Mouse (Mus musculus) heart, adult 2 months (tissue): ENCODE data around the gene Tldc1. TPM values are rescaled to one million over a fixed set of nuclear protein-coding genes. Genes with fewer than 3 reads are reported as not detected.
A peak's percentile ranks its signal among the peaks of the same experiment; 100 is the strongest.

Source experiments
- DNase-seq, 2 experiments: peaks; one replicate each; pipeline ENCODE4 v3.0.0; 2021
- H3K27ac ChIP-seq: fragments of 200-600 bp; 2 replicates; pipeline ENCODE4 v1.8.1; 2022
- H3K27me3 ChIP-seq: fragments of 200-500 bp; 2 replicates; pipeline ENCODE4 v1.6.1; 2012; ENCODE audit warnings: mild to moderate bottlenecking, low read length, inconsistent platforms, mixed read lengths; ENCODE audit not compliant: control insufficient read depth, insufficient read depth
- H3K36me3 ChIP-seq: fragments of 200-500 bp; 2 replicates; pipeline ENCODE4 v1.6.1; 2012; ENCODE audit warnings: low read length, inconsistent platforms; ENCODE audit not compliant: control insufficient read depth, insufficient read depth
- H3K4me1 ChIP-seq: fragments of 200-500 bp; 2 replicates; pipeline ENCODE4 v1.6.1; 2011; ENCODE audit warnings: low read length; ENCODE audit not compliant: control insufficient read depth, insufficient read depth
- H3K4me3 ChIP-seq: fragments of 200-600 bp; 2 replicates; pipeline ENCODE4 v1.8.1; 2022
- H3K79me2 ChIP-seq: fragments of 200-500 bp; replicated peaks from 2 replicates; pipeline ENCODE4 v1.6.1; 2012; ENCODE audit warnings: mild to moderate bottlenecking, inconsistent platforms, low read length, moderate library complexity, mixed read lengths; ENCODE audit not compliant: control insufficient read depth, insufficient read depth
- H3K9ac ChIP-seq: fragments of 200-500 bp; 2 replicates; pipeline ENCODE4 v1.6.1; 2012; ENCODE audit warnings: low read depth, mild to moderate bottlenecking, control low read depth, inconsistent platforms, low read length, mixed read lengths
- CTCF ChIP-seq: fragments of 200-600 bp; IDR thresholded peaks from 2 replicates; pipeline ENCODE4 v1.8.1; 2022; ENCODE audit warnings: antibody characterized with exemption, mild to moderate bottlenecking, moderate library complexity
- EP300 ChIP-seq: fragments of 200-500 bp; IDR thresholded peaks from 2 replicates; pipeline ENCODE4 v1.6.1; 2011; ENCODE audit warnings: low read depth, low read length, control low read depth; ENCODE audit not compliant: insufficient read depth
- POLR2A ChIP-seq: fragments of 200-500 bp; IDR thresholded peaks from 2 replicates; pipeline ENCODE4 v1.6.1; 2011; ENCODE audit warnings: mild to moderate bottlenecking, low read depth, low read length, control low read depth; ENCODE audit not compliant: insufficient read depth
- whole genome bisulfite sequencing: fragments of 180-500 bp; shearing (Covaris S2); methylation state at CpG from one replicate; pipeline ENCODE4 v1.1.7; 2018; 5-methylcytosine and 5-hydroxymethylcytosine counted together
- intact Hi-C: fragments of 180-260 bp; cut with DNase I; formaldehyde crosslinking; loops from one replicate; pipeline ENCODE4 v1.15.1; 2025
- polyA plus RNA-seq: library from polyadenylated mRNA; depleted of rRNA; stranded (reverse); fragments of >200 nt; gene quantifications from 2 replicates; pipeline ENCODE4 v1.2.3, GENCODE M21; 2012
- total RNA-seq, 2 experiments: library from RNA; stranded (reverse); gene quantifications; 2 replicates each; pipeline ENCODE4 v1.2.3; 2021

Tldc1 gene
- total and polyA plus RNA-seq, 3 experiments: 11.3 to 14.6 (median 11.3) TPM

DNA sequence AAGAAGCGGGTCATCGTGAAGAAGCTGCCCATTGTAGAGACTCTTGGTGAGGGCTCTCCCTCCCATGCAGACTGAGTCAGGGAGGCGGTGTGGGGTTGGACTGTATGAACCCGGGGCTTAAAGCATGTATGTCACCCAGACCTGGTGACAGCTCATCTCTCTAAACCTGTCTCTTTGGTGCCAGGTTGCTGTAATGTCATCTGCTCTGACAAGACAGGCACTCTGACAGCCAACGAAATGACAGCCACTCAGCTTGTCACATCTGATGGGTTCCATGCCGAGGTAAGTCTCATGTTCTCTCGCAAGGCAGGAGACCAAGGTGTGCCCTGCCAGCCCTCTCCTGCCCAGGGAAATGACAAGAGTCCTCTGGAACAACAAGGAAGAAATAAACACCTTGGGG, 35.8 kb downstream of the Tldc1 start:
- intact Hi-C loops: no loop called here
- Histone ChIP-seq H3K4me1 (no peaks in the 10 kb centered on the region), H3K27me3 (no peaks in the 10 kb centered on the region), H3K9ac (no peak overlapping the region), H3K27ac (no peak overlapping the region), H3K79me2 (no peaks in the 10 kb centered on the region), H3K36me3 (no peaks in the 10 kb centered on the region), H3K4me3 (no peak overlapping the region)
- TF ChIP-seq CTCF: no peak
- TF ChIP-seq EP300: peak; percentile 74; the same call in 1 of the 2 replicates
- peak in 1 of 2 experiments; percentile 43 for DNase-seq
- 68% methylated on average over 7 of the region's 7 CpGs for WGBS

DNA sequence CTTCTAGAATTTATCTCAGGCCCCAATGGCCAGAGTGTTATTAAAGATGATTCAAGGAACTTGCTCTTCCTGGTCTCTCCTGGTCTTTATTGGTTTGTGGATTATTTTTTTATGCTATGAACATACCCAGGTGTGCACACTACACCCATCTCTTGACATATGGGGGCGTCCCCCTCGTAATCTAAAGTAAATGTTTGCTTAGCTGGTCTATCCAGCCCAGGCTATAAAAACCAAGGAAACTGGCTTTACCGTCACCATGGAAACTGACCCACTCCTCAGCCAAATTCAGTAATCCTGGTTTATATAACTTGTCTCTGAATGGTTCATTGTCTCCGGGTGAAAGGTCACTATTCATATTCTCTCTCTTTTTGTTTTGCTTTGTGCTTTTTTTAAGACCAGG, 37.6 kb downstream of the Tldc1 start:
- no peaks in the 10 kb centered on the region for H3K79me2 ChIP-seq
- TF ChIP-seq POLR2A (no peak), EP300 (no peak), CTCF (no peak)
- no peaks in the 10 kb centered on the region for H3K36me3 ChIP-seq
- intact Hi-C loops: no loop called here
- no peak for DNase-seq
- H3K4me1 ChIP-seq: no peaks in the 10 kb centered on the region
- H3K27me3 ChIP-seq: no peaks in the 10 kb centered on the region
- no peak overlapping the region for H3K4me3 ChIP-seq
- H3K9ac ChIP-seq: no peak overlapping the region
- 69% methylated on average over 4 of the region's 4 CpGs for WGBS
- no peak overlapping the region for H3K27ac ChIP-seq

DNA sequence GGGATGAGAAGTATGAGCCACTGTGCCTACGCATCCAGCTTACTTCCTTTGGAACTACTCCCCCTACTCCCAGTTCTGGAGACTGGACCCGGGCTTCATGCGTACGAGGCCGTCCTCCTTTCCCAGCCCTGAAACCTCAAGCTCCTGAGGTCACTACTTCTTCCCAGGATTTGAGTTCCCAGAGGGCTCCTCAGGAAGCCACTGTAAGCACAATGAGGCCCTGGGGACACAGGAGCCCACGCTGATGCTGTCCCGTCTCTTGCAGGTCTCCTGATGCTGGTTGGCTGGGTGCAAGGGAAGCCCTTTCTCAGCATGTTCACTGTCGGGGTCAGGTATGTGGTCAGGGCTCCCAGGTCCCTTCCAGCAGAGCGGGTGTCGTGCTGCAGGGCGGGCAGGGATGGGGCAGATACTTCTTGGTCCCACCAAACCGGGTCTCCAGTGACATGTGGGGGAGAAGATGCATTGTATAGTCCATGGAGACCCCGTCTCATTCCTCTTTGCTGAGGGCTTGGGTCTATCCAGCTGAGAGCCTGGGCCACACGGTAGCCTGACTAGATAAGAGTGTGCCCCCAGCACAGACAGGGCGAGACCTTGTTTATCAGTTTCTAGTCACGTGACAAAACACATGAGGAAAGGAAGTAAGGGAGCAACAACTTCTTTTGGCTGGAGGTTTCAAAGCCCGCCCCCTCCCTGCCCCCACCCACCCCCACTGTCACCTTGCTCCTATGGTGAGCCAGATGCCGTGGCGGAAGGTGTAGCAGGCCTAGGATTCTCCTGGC, 39.9 kb downstream of the Tldc1 start:
- WGBS: 68% methylated on average over 19 of the region's 19 CpGs
- TF ChIP-seq POLR2A (no peak), CTCF (no peak), EP300 (no peak)
- intact Hi-C loops: no loop called here
- DNase-seq: no peak
- no peaks in the 10 kb centered on the region for H3K79me2 ChIP-seq
- H3K36me3 ChIP-seq: no peaks in the 10 kb centered on the region
- H3K4me3 ChIP-seq: no peak overlapping the region
- H3K9ac ChIP-seq: no peak overlapping the region
- H3K4me1 ChIP-seq: no peaks in the 10 kb centered on the region
- H3K27ac ChIP-seq: no peak overlapping the region
- no peaks in the 10 kb centered on the region for H3K27me3 ChIP-seq

DNA sequence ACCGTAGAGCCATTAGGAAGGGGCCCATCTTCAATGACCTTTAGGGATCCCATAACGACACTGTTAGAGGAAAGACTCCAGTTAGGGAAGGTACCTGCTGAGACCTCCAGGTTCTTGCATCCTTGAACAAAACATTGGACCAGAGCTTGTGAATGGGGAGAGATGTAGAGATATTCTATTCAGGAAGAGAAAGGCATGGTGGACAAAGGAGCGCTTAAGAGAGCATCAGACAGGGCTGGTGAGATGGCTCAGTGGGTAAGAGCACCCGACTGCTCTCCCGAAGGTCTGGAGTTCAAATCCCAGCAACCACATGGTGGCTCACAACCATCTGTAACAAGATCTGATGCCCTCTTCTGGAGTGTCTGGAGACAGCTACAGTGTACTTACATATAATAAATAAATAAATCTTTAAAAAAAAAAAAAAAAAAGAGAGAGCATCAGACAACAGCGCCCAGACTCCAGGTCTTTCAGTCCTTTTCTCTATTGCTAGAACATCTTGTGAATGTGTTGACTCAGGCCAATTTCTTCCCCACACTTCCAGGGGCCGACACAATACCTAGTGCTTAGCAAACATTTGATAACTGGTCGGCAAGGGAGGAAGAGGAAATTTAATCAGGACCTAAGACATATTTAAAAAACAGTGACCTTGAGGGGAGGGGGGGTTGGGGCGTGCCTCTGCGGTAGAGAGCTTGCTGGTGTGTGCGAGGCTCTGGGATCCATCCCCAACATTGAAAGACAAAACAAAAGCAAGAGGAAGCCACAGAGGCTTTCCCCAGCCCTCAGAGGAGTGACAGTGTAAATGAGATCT, 40.9 kb downstream of the Tldc1 start:
- no peaks in the 10 kb centered on the region for H3K4me1 ChIP-seq
- intact Hi-C loops: no loop called here
- H3K36me3 ChIP-seq: no peaks in the 10 kb centered on the region
- DNase-seq: no peak
- WGBS: 59% methylated on average over 11 of the region's 11 CpGs
- no peaks in the 10 kb centered on the region for H3K79me2 ChIP-seq
- H3K9ac ChIP-seq: no peak overlapping the region
- H3K27ac ChIP-seq: no peak overlapping the region
- no peak overlapping the region for H3K4me3 ChIP-seq
- TF ChIP-seq EP300 (no peak), CTCF (no peak), POLR2A (no peak)
- H3K27me3 ChIP-seq: no peaks in the 10 kb centered on the region

DNA sequence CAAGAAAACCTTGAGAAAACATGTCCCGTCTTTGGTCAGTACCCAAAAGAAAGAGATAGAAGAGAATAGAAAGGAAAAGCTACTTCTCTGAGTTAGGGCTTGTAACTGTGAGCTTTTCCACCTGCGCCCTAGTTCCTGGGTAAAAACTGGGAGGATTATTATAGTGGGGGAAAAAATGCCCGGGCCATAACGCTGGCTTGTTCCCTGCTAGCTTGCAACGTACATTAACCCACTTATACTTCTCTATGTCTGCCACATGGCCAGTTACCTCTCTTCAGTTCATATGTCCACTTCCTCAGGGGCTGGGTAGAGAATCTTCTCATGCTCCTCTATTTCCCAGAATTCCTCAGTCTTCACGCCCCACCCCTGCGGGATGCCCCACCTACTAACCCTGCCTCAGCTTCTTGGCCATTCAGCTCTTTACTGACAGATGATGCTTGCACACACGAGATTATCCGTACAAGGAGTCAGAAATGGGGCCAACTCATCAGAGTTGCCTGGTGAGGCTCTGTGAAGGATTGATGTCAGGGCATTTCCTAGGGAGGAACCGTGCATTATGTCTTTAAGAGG, 41.8 kb downstream of the Tldc1 start:
- H3K79me2 ChIP-seq: no peaks in the 10 kb centered on the region
- H3K36me3 ChIP-seq: no peaks in the 10 kb centered on the region
- H3K9ac ChIP-seq: no peak overlapping the region
- WGBS: 87% methylated on average over 10 of the region's 10 CpGs
- no peaks in the 10 kb centered on the region for H3K4me1 ChIP-seq
- no peak overlapping the region for H3K27ac ChIP-seq
- H3K4me3 ChIP-seq: no peak overlapping the region
- TF ChIP-seq POLR2A (no peak), EP300 (no peak), CTCF (no peak)
- intact Hi-C loops: no loop called here
- no peak for DNase-seq
- H3K27me3 ChIP-seq: no peaks in the 10 kb centered on the region

DNA sequence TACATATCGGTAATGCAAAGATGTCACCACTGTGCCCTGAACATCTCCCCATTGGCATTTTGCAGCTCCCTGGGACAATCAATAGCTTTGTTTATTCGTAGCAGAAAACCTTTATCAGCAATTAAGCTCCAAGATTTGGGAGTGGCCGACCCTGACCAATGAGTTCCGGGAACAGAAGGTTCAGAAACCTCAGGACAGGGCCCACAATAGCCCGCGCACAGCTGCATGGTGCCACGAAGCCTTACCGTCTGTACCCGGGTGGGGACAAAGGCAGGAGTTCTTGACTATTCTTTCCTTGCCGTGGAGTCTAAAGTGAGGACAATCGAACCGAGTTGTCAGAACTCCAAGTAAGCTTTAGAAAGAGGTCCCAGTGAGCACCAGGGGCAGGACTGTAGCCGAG, 46.1 kb downstream of the Tldc1 start:
- no peaks in the 10 kb centered on the region for H3K79me2 ChIP-seq
- no peaks in the 10 kb centered on the region for H3K4me1 ChIP-seq
- no peaks in the 10 kb centered on the region for H3K27me3 ChIP-seq
- intact Hi-C loops: no loop called here
- whole genome bisulfite sequencing: 83% methylated on average over 13 of the region's 13 CpGs
- H3K27ac ChIP-seq: no peak overlapping the region
- no peak overlapping the region for H3K4me3 ChIP-seq
- no peak for DNase-seq
- no peak overlapping the region for H3K9ac ChIP-seq
- no peak for TF ChIP-seq POLR2A
- TF ChIP-seq CTCF: no peak
- no peak for TF ChIP-seq EP300
- H3K36me3 ChIP-seq: no peaks in the 10 kb centered on the region
